In the genomic region with DNA sequence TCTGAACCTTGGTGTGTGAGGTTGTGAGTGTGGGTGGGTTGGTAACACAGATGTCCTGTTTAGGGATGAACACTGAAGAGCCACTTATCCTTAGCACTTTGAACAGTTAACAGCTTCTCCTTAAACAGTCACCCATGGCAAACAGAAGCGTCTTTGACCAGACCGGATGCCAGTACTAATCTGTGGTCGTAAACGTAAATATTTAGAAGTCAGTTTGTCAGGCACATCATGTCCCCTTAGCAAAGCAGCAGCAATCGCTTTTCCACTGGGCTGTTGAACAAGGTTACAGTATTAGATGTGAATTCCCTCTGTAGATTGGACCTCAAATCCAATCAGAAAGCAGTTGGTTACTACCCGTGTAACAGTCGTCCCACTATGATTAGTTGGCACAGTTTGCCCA, we compare ENCODE assay signal across 16 mouse cellular contexts.
"Had no signal": no experiment of that assay in that cellular context is flagged by ENCODE, and none has a peak within 500 bp of the region (broad histone marks: within the 10 kb centered on the region; RNA-seq: fewer than 3 reads in every experiment).

No protein-coding gene starts in this region.

- ATAC-seq: inflammation-experienced regulatory T-cells, adult 6 months; intestine, embryonic 16.5 days; midbrain, embryonic 15.5 days had no signal

- H3K27me3 ChIP-seq: liver, embryonic 13.5 days; lung, embryonic 15.5 days; midbrain, embryonic 12.5 days; midbrain, embryonic 15.5 days; neural tube, embryonic 12.5 days; neural tube, embryonic 15.5 days had no signal

- DNase-seq: liver, embryonic 13.5 days; right cerebral cortex, adult 18-20 months; right cerebral cortex, postnatal 14 days; right cerebral cortex, postnatal 4 days; thymus, adult 2 months; thymus, postnatal 14 days; thymus, postnatal 4 days had no signal

- H3K27ac ChIP-seq: kidney, postnatal 0 days; liver, embryonic 13.5 days; lung, embryonic 15.5 days; midbrain, embryonic 12.5 days; midbrain, embryonic 15.5 days; neural tube, embryonic 12.5 days; neural tube, embryonic 15.5 days; stomach, postnatal 0 days had no signal

- H3K36me3 ChIP-seq: liver, embryonic 13.5 days; lung, embryonic 15.5 days; midbrain, embryonic 12.5 days; midbrain, embryonic 15.5 days; neural tube, embryonic 12.5 days; neural tube, embryonic 15.5 days had no signal

- H3K4me2 ChIP-seq: liver, embryonic 13.5 days; lung, embryonic 15.5 days; midbrain, embryonic 12.5 days; midbrain, embryonic 15.5 days; neural tube, embryonic 12.5 days; neural tube, embryonic 15.5 days had no signal

- H3K4me3 ChIP-seq: liver, embryonic 13.5 days; lung, embryonic 15.5 days; midbrain, embryonic 12.5 days; midbrain, embryonic 15.5 days; neural tube, embryonic 12.5 days; neural tube, embryonic 15.5 days had no signal

- H3K9me3 ChIP-seq: liver, embryonic 13.5 days; lung, embryonic 15.5 days; midbrain, embryonic 12.5 days; midbrain, embryonic 15.5 days; neural tube, embryonic 12.5 days; neural tube, embryonic 15.5 days had no signal

- H3K9ac ChIP-seq: liver, embryonic 13.5 days; lung, embryonic 15.5 days; midbrain, embryonic 12.5 days; midbrain, embryonic 15.5 days; neural tube, embryonic 12.5 days; neural tube, embryonic 15.5 days had no signal

- H3K4me1 ChIP-seq: liver, embryonic 13.5 days; lung, embryonic 15.5 days; midbrain, embryonic 12.5 days; midbrain, embryonic 15.5 days; neural tube, embryonic 12.5 days; neural tube, embryonic 15.5 days had no signal
